Mouse (Mus musculus) liver (tissue): Measurements from ENCODE around the gene Tor1b.
"Not testable (repeated sequence)": the region's sequence is repeated elsewhere in the genome, so short reads cannot be mapped to it uniquely, and the experiment has no call there.

Source experiments
- DNase-seq: peaks from one replicate; pipeline ENCODE4 v3.0.0-alpha.2; 2020; ENCODE audit warnings: mixed read lengths

Gene Tor1b

GRCm38 (mm10) chr2:30931922-30932321, 20.8 kb upstream of the Tor1b start:
- DNase-seq, result no peak

- no peak for DNase-seq
These were observed 19.7 kb upstream of the Tor1b start for GRCm38 (mm10) chr2:30933032-30933431.

GRCm38 (mm10) chr2:30933917-30934450, 18.8 kb upstream of the Tor1b start:
- peak; percentile 75 for DNase-seq

GRCm38 (mm10) chr2:30936808-30937207, 16.0 kb upstream of the Tor1b start:
- DNase-seq, result no peak

GRCm38 (mm10) chr2:30937731-30938130, 15.0 kb upstream of the Tor1b start:
- no peak for DNase-seq

- DNase-seq, result no peak
These were observed 14.2 kb upstream of the Tor1b start for GRCm38 (mm10) chr2:30938574-30938991.

GRCm38 (mm10) chr2:30941586-30941985, 11.2 kb upstream of the Tor1b start:
- no peak for DNase-seq

GRCm38 (mm10) chr2:30942116-30942515, 10.6 kb upstream of the Tor1b start:
- DNase-seq, result not testable (repeated sequence)

GRCm38 (mm10) chr2:30942603-30943011, 10.2 kb upstream of the Tor1b start:
- DNase-seq, result peak; percentile 75

- DNase-seq, result no peak
These were observed 319 bp upstream of the Tor1b start for GRCm38 (mm10) chr2:30952457-30952823.

GRCm38 (mm10) chr2:30954797-30955196, 2.0 kb downstream of the Tor1b start:
- DNase-seq, result no peak

- no peak for DNase-seq
These were observed 4.8 kb downstream of the Tor1b start for GRCm38 (mm10) chr2:30957511-30957910.

GRCm38 (mm10) chr2:30958726-30959125, 6.0 kb downstream of the Tor1b start:
- DNase-seq, result peak; percentile 32

GRCm38 (mm10) chr2:30959856-30960255, 7.1 kb downstream of the Tor1b start:
- no peak for DNase-seq

- no peak for DNase-seq
These were observed 10.0 kb downstream of the Tor1b start for GRCm38 (mm10) chr2:30962570-30963254.

- no peak for DNase-seq
These were observed 12.9 kb downstream of the Tor1b start for GRCm38 (mm10) chr2:30965627-30966026.

GRCm38 (mm10) chr2:30966826-30967225, 14.1 kb downstream of the Tor1b start:
- no peak for DNase-seq

- DNase-seq, result peak; percentile 90
These were observed 14.9 kb downstream of the Tor1b start, which contains the start of gene Tor1a for GRCm38 (mm10) chr2:30967352-30968327. Gene Tor1a (minus strand): TSS chr2:30967933.

- DNase-seq, result peak; percentile 100
These were observed 29.2 kb downstream of the Tor1b start, which contains the start of the genes BC005624 and Usp20 for GRCm38 (mm10) chr2:30981790-30982513. Gene BC005624 (minus strand): TSS chr2:30982201. Gene Usp20 (plus strand): TSS chr2:30982279.

- no peak for DNase-seq
These were observed 30.3 kb downstream of the Tor1b start for GRCm38 (mm10) chr2:30983024-30983423.

GRCm38 (mm10) chr2:30985111-30986020, 32.6 kb downstream of the Tor1b start:
- peak; percentile 79 for DNase-seq
